Mouse (Mus musculus): ENCODE measurements around the gene Ank.

Gene Ank

GRCm38 (mm10) chr15:27574992-27575781 lies 108.7 kb downstream of the Ank start:
- no peak for DNase-seq (ENCODE audit: low spot score)

DNA sequence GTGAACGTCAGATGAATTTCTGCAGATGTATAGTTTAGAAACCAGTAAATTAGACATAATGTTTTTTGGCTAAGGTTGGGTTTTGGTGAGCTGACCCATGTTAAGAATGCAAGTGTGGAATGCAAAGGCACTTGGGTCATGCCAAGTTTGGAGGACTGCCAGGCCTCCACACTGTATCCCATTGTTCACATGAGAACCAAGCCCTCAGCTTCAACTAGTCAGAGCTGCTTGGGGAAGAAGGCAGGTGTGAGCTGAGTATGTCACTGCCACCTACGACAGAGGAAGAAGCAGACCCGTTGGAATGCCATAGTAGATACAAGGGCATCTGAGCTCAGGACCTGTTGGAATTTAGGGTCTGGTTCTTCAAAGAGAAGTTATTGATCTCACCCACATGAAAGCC lies 109.5 kb downstream of the Ank start:
- DNase-seq (ENCODE audit: low spot score): no peak

DNA sequence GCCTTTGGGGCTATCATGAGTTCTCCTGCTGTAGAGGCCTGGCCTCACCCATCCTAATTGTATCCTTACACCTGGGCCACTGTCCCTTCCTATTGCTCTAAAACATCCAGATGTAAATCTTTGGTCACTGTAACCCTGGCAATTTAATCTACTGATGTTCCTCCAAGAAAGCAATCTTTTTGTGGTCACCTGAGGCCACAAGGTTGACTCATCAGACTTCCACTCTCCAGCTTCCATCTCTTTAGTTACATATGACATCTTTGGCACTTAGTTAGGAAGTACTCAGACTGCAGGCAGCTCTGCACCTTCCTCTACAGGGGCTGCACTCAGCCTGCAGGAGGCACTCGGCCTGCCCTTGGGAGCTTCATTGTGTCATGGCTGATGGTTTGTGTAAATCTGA lies 110.4 kb downstream of the Ank start:
- DNase-seq (ENCODE audit: low spot score): no peak

DNA sequence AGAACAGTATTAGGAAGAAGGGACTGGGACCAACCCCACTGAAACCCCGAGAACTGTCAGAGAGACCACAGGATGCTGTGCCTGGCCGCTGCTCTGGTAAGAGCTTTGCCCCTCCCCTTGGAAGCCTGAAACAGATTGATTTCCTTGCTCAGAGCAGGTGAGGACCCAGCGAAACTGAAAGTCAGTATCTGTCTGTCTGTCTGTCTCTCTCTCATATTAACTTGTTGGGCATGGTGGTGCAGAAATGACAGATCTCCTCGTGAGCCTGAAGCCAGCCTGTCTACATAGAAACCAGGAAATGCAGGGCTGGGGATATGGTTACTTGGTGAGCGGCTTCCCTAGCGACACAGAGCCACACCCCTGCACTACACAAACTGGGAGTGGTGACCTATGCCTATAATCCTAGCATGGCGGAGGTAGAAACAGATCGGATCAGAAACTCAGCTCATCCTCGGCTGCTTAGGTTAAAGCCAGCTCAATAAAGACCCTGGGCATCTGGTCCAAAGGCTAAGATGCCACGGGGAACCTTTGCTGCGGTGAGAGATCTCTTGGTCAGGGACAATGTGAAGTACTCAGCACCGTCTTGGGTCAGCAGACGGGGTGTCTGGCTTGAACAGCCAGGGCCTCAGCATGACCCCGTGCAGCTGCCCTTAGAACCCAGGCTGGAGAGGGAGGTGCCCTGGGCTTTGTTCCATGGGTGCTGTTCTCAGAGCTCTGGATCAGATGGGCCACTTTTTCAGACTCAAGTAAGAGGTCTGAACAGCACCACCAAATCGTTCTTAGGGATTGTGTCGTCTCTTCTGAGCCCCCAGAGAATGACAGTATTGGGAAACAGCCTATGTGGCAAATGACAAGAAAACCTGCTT lies 111.7 kb downstream of the Ank start:
- no peak for DNase-seq (ENCODE audit: low spot score)

- DNase-seq (ENCODE audit: low spot score): no peak
Observed at GRCm38 (mm10) chr15:27578918-27579317, 112.4 kb downstream of the Ank start.

DNA sequence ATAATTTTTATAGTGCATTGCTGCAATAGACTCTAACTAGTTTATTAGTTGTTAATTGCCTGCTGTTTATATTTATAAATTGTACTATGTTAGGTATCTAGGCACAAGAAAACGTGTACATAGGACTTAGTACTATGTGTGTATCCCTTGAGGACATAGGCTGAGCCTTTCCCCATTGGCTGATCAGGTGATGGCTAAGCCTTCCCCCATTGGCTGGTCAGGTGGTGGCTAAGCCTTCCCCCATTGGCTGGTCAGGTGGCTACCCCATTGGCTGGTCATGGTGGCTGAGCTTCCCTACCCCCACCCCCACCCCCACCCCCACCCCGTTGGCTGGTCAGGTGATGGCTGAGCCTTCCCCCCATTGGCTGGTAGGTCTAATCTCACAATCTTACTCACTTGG lies 113.4 kb downstream of the Ank start:
- no peak for DNase-seq (ENCODE audit: low spot score)

DNA sequence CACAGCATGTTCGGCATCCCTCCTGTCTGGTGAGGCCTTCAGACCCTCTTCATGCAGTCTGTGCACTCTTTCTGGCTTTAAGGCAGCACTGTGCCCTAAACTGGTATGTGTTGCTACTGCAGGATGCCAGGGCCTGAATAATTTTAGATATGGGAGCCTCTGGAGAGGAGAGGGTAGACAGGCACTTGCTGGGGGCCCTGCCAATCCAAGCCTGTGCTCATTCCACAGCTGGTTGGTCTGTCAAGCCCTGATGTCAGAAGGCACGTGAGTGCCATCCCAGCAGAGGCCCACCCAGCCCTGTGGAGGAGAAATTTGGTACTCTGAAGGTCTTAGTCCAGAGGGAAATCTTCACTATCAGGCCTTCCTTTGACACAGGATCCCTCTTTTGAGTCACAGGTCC lies 114.3 kb downstream of the Ank start:
- no peak for DNase-seq (ENCODE audit: low spot score)

DNA sequence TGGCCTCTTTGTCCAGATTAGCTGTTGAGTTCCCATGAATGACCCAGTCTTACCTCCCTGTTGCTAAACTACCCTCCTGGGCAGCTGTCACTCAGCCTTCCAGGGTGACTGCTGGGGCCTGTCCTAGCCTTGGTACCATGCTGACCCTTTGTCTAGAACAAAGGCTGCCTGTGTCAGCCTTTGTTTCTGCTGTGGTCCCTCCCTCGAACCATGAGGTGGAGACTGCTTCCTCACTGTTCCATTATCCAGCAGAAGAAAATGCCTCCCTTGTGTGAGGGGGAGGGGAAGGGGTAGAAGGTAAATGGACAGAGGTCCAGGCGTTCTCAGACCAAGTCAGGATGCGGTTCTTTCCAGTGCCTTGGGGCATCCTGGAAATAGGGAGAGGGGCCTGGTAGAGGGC lies 115.2 kb downstream of the Ank start:
- DNase-seq (ENCODE audit: low spot score): no peak

GRCm38 (mm10) chr15:27582428-27582827 lies 116.0 kb downstream of the Ank start:
- peak; percentile 19 for DNase-seq (ENCODE audit: low spot score)

GRCm38 (mm10) chr15:27583042-27583441 lies 116.6 kb downstream of the Ank start:
- DNase-seq (ENCODE audit: low spot score): no peak

- no peak for DNase-seq (ENCODE audit: low spot score)
Observed at GRCm38 (mm10) chr15:27583620-27584019, 117.1 kb downstream of the Ank start.

DNA sequence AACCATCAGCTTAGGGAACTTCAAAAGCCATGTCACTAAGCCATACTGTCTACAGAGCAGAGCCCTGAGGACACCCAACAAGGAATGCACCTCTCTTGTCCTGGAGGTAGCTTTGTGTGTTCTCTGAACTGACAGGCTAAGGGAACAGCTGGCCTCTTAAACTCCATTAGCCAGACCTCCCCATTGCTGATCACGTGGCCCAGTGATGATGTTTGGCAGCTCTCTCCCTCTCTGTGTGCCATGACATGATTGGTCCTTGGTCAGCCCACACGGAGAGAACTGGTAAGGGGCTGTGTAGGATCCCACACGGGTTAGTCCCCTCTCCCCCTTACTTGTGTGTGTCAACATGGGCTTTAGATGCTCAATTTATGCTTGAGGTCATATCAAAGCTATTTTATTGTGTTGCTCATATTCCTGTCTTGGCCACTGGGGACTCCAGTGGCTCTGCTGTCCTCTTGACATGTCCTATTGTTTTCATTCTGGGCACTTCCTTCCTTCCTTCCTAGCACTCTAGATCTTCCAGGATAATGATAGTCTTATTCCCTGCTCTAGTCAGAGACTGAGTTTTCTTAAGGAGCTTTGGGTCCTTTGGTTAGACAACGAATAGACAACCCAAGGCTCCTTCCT lies 119.1 kb downstream of the Ank start:
- DNase-seq (ENCODE audit: low spot score): no peak

- no peak for DNase-seq (ENCODE audit: low spot score)
Observed at GRCm38 (mm10) chr15:27586093-27586480, 119.6 kb downstream of the Ank start.

DNA sequence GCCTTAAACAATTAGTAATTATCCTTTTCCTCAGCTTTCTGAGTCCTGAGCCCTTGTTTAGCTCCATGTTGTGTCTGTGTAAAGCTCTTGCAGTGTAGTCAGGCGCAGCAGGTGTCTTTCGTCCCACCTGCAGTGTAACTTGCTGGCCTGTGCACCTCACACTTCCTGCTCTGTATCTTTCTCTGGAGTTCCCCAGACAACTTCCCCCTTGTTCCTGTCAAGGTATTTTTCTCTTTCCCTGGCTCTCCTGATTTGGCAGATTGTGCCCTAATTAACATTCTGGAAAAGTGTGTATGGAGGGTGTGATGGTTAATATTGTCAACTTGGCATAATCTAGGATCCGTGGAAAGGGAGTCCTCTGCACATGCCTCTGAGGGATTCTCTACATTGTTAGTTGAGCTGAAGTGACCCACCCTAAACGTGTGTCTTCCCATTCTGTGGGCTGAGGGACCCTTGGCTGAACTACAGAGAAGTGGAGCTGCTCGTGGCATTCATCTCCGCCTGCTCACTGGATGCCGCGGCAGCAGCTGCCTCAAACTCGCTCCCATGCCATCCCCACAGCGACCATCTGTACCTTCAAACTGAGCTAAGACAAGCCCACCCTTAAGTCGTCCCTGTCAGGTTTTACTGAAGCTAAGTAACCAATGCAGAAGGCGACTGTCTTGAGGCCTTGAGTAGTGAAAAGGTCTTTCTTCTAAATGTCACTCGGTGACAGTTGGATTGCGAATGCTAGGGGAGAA lies 121.8 kb downstream of the Ank start:
- no peak for DNase-seq (ENCODE audit: low spot score)

DNA sequence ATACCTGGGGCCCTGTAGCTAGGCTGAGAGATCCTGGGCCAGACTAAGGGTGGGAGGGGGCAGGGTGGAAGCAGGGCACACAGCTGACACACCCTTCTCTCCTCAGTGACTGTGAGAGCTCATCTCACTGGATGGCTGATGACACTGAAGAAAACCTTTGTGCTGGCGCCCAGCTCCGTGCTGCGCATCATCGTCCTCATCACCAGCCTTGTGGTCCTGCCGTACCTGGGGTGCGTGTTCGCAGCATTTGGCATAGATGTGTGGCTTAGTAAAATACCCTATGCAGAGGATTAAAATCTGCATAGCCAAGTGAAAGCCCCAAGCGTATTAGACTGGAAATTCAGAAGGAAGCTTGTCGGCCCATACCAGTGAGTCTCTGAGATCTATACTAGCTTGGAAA lies 124.3 kb downstream of the Ank start:
- DNase-seq (ENCODE audit: low spot score): no peak

DNA sequence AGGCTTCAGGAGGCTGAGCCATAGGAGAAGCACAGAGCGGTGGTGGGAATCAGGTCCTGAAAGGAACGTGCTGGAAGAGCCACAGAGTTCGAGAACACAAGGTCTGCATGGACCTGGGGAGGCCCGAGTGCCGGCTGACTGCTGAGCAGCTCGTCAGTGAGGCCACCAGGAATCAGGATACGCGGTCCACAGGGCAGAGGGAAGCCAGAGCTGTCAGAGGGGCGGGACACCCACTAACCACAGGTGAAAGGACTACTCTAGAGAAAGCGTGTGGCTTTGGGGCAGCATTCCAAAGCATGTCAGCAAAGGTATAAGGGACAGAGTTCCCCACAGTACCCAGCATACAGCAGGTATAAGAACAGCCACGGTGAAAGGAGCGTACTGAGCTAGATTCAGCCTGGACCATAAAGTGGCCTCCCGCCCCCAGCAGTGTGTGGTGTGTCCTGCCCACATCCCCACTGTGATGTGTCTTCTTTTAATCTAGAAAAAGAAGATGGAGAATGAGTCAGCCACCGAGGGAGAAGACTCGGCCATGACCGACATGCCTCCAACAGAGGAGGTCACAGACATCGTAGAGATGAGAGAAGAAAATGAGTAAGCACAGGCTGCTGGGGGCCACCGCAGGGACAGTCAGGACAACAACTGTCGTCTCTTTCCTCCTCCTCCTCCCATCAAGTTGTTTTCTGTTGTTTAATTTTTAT lies 126.3 kb downstream of the Ank start:
- no peak for DNase-seq (ENCODE audit: low spot score)

DNA sequence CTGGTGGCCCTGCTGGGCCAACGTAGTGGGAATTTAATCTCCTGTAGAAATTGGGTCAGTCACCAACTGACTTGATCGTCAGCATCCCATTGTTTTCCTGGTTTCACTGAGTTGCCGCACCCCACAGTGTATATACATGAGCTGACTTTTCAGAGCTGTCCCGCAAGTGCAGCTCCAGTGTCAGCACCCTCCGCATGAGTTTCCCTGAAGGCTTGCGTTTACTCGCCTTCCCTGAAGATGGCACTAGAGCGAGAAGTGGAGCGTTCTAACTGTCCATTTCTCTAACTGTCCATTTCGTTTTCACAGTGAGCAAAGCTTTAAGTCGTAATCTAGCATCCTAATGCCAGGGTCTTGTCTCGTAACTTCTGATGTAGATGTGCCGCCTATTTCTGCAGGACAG lies 127.2 kb downstream of the Ank start:
- DNase-seq (ENCODE audit: low spot score): no peak

GRCm38 (mm10) chr15:27594973-27595372 lies 128.5 kb downstream of the Ank start:
- DNase-seq (ENCODE audit: low spot score): no peak

DNA sequence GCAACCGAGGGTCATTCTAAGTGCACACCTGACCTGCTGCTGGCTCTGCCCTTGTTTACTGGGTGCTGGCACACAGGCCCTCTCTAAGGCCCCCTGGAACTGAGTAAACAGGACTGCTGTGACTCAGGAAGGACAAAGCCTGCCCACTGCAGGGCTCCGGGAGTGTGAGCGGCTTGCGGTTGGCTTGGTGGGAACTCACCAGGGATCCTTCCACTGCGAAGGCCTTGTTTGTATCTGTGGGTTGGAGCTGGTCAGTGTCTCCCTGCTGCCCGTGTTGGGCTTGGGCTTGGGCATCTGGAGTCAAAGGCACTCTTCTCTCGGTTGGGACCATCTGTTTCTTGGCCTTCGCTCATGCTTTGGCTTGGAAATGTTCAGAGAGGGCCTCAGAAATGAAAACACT lies 129.1 kb downstream of the Ank start:
- no peak for DNase-seq (ENCODE audit: low spot score)

DNA sequence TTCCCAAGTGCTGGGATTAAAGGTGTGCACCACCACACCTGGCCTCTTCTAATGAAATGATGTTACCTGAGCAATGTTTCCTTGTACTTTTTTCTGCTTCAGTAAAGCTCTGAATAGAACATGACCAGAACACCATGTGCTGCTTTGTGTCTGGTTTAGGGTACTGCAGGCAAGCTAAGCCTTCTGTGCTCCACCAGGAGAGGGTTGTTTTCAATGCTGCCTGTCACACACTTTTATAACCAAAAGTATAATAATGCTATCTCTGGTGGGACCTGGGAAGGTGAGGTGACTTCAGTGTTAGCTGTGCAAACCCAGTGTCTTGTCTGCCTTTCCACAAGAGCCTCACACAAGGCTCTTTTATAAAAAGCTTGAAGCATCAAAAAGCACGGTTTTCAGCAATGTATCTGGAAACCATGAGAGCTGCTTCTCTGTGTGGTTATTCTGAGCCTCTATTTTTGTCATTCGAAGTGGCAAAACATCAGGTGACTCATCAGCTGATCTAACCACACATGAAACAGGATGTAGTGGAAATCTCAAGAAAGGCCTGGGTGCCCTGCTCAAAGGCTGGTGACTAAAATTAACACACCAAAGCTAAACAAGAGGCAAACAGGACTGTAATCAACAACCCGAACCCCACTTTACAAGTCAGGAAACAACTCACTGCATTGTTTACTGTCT lies 130.1 kb downstream of the Ank start:
- DNase-seq (ENCODE audit: low spot score): peak; percentile 47

DNA sequence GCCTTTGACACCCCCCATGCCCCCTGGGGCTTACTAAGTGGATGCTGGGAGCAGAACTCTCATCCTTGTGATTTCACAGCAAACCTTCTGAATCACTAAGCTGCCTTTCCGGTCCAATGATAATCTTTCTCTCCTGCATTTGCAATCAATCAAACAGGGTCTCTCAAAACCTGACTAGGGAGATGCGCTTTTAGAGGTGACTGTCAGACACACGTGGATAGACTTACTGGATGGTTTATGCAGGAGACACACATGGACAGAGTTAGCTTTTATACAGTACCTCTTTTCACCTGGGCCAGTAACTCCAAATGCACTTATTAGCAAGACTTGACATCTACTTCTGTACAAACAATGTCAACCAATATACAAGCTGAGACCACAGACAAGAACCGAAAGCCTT lies 131.0 kb downstream of the Ank start:
- no peak for DNase-seq (ENCODE audit: low spot score)
